Mouse (Mus musculus) cortical plate, adult 2 months (tissue): ENCODE data around the gene Dnase2a. TPM values are rescaled to one million over a fixed set of nuclear protein-coding genes. Genes with fewer than 3 reads are reported as not detected.
A peak's percentile ranks its signal among the peaks of the same experiment; 100 is the strongest.

Experiments used
- H3K27ac ChIP-seq: fragments of 200-500 bp; 2 replicates; pipeline ENCODE4 v1.5.1; 2012; ENCODE audit warnings: low read length, control low read depth, inconsistent platforms; ENCODE audit not compliant: insufficient read depth
- H3K4me1 ChIP-seq: fragments of 200-500 bp; 2 replicates; pipeline ENCODE4 v1.6.1; 2011; ENCODE audit warnings: low read length; ENCODE audit not compliant: control insufficient read depth, insufficient read depth
- H3K4me3 ChIP-seq: fragments of 200-500 bp; 2 replicates; pipeline ENCODE4 v1.5.1; 2011; ENCODE audit warnings: mild to moderate bottlenecking, low read length, control low read depth; ENCODE audit not compliant: insufficient read depth
- CTCF ChIP-seq: fragments of 200-500 bp; IDR thresholded peaks from 2 replicates; pipeline ENCODE4 v1.5.1; 2011; ENCODE audit warnings: mild to moderate bottlenecking, control low read depth, low read length; ENCODE audit not compliant: insufficient read depth; ENCODE audit errors: extremely low read depth
- POLR2A ChIP-seq: fragments of 200-500 bp; IDR thresholded peaks from 2 replicates; pipeline ENCODE4 v1.6.1; 2011; ENCODE audit warnings: mild to moderate bottlenecking, low read length, control low read depth; ENCODE audit not compliant: insufficient read depth; ENCODE audit errors: extremely low read depth
- polyA plus RNA-seq: library from polyadenylated mRNA; depleted of rRNA; stranded (reverse); fragments of >200 nt; gene quantifications from 2 replicates; pipeline ENCODE4 v1.2.3, GENCODE M21; 2012

Dnase2a gene
- polyA plus RNA-seq, 1 experiment, result 6.1 TPM

DNA sequence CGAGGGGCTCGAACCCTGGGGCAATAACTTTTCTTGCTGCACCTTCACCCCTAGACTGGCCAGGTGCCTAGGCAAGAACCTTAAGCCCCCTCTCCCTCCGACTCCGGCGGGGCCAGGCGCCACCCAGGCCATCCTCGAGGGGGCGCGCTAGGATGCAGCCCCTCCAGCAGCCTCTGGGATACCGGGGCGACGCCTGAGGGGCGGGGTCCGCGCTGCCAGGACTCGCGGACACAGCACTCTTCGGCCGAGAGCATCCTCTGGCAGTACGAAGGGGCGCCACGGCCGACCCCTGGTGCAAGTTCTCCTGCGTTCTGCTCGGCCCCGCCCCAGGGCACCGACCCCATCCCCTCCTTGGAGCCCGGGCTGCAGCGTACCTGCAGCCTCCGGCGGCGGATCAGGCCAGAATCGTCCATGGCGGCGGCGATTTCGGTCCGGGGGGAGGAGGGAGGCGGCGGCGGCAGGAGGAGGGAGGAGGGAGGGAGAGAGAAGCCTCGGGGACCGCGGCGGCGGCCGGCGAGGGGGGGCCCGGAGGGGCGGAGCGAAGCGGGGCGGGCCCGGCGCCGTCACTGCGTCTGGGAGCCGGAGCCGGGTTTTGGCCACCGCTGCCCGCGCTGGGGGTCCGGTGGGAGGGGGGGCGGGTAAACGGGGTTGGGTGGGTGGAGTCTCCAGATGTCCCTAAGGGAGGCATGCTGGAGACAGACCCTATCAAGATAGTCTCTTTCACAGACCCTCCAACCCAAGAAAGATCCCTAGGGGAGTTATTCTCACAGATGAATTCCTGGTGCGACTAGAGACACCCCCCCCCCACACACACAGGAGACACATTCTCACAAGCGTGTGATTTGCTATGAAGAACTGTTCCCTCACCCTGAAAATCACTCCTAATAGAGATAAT lies 37.5 kb downstream of the Dnase2a start:
- no peak for TF ChIP-seq POLR2A
- TF ChIP-seq CTCF, result no peak
- H3K27ac ChIP-seq, result peak overlapping the region; percentile 58; the same call in 1 of the 2 replicates
- peak overlapping the region; percentile 37 for H3K4me3 ChIP-seq
- H3K4me1 ChIP-seq, result no peaks in the 10 kb centered on the region

DNA sequence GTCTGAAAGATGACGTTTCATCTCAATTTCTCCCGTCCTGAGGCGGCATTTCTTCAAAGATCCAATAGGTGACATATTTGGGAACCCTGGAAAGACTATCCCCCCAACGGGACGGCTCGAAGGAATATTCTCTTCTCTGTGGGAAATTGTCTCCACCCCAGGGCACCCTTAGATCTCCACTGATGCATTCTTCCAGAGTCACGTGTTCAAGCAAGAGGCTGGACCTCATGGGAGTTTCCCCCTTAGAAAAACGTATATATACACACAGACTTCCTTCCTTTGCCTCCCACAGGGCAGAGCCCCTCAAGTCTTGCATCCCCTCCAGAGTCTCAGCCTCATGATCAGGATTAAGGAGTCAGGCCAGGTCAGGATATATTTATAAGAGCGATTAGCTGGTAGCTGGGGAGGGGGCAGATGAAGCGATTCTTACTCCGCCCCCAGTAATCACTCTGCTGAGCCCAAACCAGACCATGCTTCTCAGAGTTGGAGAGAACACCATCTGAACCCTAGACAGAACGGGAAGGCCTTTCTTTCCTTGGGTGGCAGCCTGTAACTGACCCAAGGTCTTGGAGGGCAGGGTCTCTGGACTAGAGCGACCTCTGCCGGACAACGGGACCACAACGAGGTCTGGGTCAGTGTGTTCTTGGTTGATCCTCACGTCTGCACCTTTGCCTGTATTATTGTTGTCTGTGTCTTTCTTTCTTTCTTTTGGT lies 38.3 kb downstream of the Dnase2a start, which contains the start of gene Rtbdn:
Rtbdn (plus strand) TSS at position 464 of the 713 bp plus-strand sequence.
- H3K4me1 ChIP-seq, result no peaks in the 10 kb centered on the region
- no peak within 1 kb of the TSS; the same call in 1 of the 2 replicates for H3K27ac ChIP-seq
- TF ChIP-seq POLR2A, result no peak
- TF ChIP-seq CTCF, result peak; percentile 26
- peak within 1 kb of the TSS; percentile 37 for H3K4me3 ChIP-seq

DNA sequence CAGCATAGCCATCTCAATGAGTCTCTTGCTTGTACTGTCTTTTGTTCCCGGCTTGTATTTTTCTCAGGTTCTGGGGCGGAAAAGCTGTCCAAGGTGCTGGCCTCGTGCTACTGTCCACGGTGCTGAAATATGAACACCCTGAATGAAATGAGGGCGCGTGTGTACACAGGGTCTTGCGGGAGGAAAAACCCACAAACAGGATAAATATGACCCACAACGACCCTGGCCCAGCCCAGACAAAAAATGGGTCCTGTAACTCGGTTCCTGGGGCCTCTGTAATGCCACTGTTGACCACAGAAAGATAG lies 38.8 kb downstream of the Dnase2a start:
- Histone ChIP-seq H3K4me1 (no peaks in the 10 kb centered on the region), H3K27ac (no peak overlapping the region), H3K4me3 (peak overlapping the region; percentile 37; the same call in 1 of the 2 replicates)
- no peak for TF ChIP-seq POLR2A
- TF ChIP-seq CTCF, result no peak

DNA sequence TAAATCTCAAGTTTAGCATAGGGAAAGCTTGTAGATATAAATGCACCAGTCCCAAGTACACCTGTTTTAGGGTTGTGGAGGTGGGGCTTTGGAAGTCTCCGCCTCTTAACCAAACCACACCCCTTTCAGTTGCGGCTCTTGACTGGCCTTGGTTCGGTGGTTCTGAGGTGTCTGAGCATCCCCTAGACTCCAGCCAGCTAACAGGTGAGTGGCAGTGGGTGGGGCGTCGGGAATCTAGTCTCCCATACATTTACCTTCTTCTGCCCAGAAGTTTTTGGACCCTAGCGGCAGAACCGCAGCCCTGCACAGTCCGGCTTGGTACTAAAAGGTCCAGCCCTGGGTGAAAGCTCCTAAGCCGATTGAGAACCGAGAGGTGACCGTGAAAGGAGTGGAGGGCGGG lies 41.4 kb downstream of the Dnase2a start:
- no peaks in the 10 kb centered on the region for H3K4me1 ChIP-seq
- H3K27ac ChIP-seq, result no peak overlapping the region
- TF ChIP-seq CTCF, result no peak
- H3K4me3 ChIP-seq, result no peak overlapping the region

DNA sequence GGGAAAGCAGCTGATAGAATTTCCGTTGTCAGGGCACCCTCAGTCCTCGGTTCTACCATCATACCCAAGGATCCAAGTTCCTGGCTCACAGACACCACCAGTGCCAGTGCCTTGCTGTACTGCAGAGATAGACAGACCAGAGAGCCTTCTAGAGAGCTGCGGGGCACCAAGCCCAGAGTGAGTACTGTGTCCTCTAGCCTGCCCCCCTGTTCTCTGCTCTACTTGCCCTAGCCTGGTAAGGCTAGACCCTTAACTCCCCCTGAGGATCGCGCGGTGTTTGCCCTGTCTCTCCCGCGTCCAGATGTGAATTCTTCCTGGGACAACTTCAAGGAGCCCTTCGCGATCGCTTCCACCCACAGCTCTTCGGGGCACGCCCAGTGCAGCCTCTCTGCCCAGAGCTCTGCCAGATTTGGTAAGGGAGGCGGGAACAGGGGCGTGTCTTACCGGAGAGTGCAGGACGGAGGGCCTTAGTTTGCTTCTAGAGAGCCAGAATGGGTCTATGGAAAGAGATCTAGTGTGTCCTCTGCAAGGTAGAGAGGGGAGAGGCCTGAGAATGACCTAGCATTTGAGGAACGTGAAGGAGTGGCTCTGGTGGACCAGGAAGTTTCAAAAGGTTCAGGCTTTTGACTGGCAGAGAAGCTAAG lies 44.4 kb downstream of the Dnase2a start:
- TF ChIP-seq CTCF (no peak), POLR2A (no peak)
- Histone ChIP-seq H3K4me3 (no peak overlapping the region), H3K27ac (no peak overlapping the region), H3K4me1 (no peaks in the 10 kb centered on the region)

DNA sequence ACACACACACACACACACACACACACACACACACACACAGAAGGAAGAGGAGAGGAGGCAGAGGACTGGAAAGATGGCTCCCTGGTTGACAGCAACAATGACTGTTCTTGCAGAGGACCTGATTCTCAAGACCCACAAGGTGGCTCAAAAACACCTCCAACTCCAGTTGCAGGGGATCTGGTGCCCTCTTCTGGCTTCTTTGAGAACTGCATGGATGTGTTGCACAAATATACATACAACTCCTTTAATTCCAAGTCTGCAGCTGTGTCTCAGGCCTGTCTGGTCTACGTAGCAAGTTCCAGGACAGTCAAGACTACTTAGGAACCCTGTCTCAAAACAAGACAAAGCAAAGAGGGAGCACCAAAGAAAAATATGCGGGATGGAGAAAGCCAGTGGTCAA lies 48.4 kb downstream of the Dnase2a start:
- peak; percentile 85 for TF ChIP-seq CTCF
- TF ChIP-seq POLR2A, result no peak
- H3K27ac ChIP-seq, result no peak overlapping the region
- H3K4me1 ChIP-seq, result no peaks in the 10 kb centered on the region
- no peak overlapping the region for H3K4me3 ChIP-seq

DNA sequence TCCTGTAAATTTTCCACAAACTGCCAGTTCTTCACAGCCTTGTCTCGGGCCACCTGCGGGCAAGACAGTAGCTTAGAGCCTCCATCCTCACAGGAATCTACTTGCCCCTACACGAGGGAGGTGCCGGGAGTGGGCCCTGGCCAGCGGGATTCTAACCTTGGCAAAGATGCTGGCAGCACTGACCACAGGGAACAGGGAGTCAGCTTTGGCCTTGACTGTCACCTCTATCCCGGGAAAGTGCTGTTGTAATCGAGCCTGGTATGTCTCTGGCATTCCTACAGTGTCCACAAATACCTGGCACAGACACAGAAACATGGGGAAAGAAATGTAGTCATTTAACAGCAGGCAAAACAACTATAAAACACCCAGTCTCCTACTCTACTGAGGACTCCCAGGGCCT lies 51.5 kb downstream of the Dnase2a start:
- TF ChIP-seq POLR2A (no peak), CTCF (no peak)
- Histone ChIP-seq H3K4me1 (no peaks in the 10 kb centered on the region), H3K4me3 (no peak overlapping the region), H3K27ac (no peak overlapping the region)

DNA sequence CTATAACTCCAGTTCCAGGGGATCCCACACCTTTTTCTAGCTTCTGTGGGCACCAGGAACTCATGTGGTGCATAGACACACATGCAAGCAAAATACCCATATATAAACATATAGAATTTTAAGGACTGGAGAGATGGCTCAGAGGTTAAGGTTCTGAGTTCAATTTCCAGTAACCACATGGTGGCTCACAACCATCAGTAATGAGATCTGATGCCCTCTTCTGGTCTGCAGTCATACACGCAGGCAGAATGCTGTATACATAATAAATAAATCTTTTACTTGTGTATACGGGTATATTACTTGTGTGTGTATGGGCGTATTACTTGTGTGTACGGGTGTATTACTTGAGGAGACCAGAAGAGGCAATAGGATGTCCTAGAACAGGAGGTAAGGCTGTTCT lies 55.6 kb downstream of the Dnase2a start:
- no peak overlapping the region for H3K4me3 ChIP-seq
- no peak for TF ChIP-seq POLR2A
- TF ChIP-seq CTCF, result no peak
- H3K27ac ChIP-seq, result no peak overlapping the region
- peaks cover 7% of the 10 kb centered on the region; the same call in 1 of the 2 replicates for H3K4me1 ChIP-seq

DNA sequence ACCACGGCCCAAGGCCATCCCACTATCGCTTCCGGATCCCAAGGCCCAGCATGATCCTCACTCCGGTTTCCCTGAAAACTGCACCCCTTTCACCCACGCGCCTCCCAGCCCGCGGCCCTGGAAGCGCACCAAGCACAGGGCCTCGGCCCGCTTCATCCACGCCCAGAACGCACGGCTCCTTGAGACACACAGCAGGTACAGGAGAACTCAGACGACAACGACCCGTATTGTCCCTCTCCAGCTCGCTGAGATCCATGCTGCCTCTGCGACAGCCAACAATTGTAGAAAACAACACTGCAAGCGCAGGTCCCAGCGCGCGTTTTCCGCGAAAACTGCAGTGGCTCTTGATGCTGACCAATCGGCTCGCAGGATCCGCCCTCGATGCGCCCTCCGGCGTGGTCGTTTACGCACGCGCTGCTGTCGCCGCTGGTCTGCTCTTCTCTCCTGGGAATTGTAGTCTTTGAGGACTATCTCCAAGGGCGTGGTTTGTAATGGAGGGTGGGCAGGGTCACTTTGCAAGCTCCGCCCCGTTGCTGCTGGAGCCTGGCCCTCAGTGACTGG lies 57.5 kb downstream of the Dnase2a start:
- peak overlapping the region; percentile 67 for H3K4me3 ChIP-seq
- H3K4me1 ChIP-seq, result peaks cover 9% of the 10 kb centered on the region; the same call in 1 of the 2 replicates
- H3K27ac ChIP-seq, result no peak overlapping the region
- peak; percentile 75; the same call in 1 of the 2 replicates for TF ChIP-seq POLR2A
- TF ChIP-seq CTCF, result no peak

DNA sequence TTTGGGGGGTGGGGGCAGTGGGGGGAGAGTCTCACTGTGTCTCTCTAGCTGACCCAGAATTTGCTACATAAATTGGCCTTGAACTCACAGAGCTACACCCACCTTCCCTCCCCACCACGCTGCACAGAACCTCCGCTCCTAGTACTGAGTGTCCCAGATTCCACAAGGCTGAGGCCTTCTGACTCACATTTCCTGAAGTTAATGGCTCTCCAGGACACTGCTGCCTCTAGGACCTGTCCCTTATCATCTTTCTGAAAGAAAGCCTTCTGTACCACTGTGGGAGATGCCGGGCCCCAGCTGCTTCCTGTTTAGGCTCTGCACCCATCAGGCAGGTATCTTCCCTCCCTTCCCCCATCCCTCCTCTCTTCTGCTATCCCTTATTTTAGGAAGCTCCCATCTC lies 58.2 kb downstream of the Dnase2a start:
- peaks cover 9% of the 10 kb centered on the region; the same call in 1 of the 2 replicates for H3K4me1 ChIP-seq
- TF ChIP-seq POLR2A (no peak), CTCF (no peak)
- no peak overlapping the region for H3K4me3 ChIP-seq
- H3K27ac ChIP-seq, result no peak overlapping the region
